Mouse (Mus musculus) limb, embryonic 11.5 days (tissue): ENCODE measurements around the gene Tmem216. TPM values are rescaled to one million over a fixed set of nuclear protein-coding genes. Genes with fewer than 3 reads are reported as not detected.

ENCODE experiments used
- ATAC-seq: fragments of 200-750 bp; cut with Nextera tagmentation; 2 replicates; pipeline ENCODE4 v1.8.0; 2017; ENCODE audit warnings: low read depth; ENCODE audit not compliant: insufficient number of reproducible peaks, low FRiP score, low TSS enrichment
- DNase-seq: peaks from one replicate; pipeline ENCODE4 v3.0.0-alpha.2; 2015; ENCODE audit warnings: low spot score
- H3K27ac ChIP-seq: fragments of 300-500 bp; sonication (generic); replicated peaks from 2 replicates; pipeline ENCODE4 v1.5.1; 2014; ENCODE audit warnings: low read depth, mild to moderate bottlenecking, low read length
- H3K27me3 ChIP-seq: fragments of 300-500 bp; sonication (generic); 2 replicates; pipeline ENCODE4 v1.6.1; 2014; ENCODE audit warnings: mild to moderate bottlenecking, low read length, mixed read lengths; ENCODE audit not compliant: control insufficient read depth, insufficient read depth
- H3K36me3 ChIP-seq: fragments of 300-500 bp; sonication (generic); 2 replicates; pipeline ENCODE4 v1.6.1; 2014; ENCODE audit warnings: mild to moderate bottlenecking, low read length, moderate library complexity, mixed read lengths; ENCODE audit not compliant: control insufficient read depth, insufficient read depth
- H3K4me1 ChIP-seq: fragments of 300-500 bp; sonication (generic); 2 replicates; pipeline ENCODE4 v1.6.1; 2014; ENCODE audit warnings: low read length, mixed read lengths; ENCODE audit not compliant: control insufficient read depth, insufficient read depth
- H3K4me2 ChIP-seq: fragments of 300-500 bp; sonication (generic); 2 replicates; pipeline ENCODE4 v1.6.1; 2014; ENCODE audit warnings: low read depth, mild to moderate bottlenecking, moderate library complexity; ENCODE audit not compliant: severe bottlenecking
- H3K4me3 ChIP-seq: fragments of 300-500 bp; sonication (generic); 2 replicates; pipeline ENCODE4 v1.5.1; 2014; ENCODE audit warnings: low read depth, low read length
- H3K9ac ChIP-seq: fragments of 300-500 bp; sonication (generic); 2 replicates; pipeline ENCODE4 v1.6.1; 2014; ENCODE audit warnings: mild to moderate bottlenecking, low read length
- H3K9me3 ChIP-seq: fragments of 300-500 bp; sonication (generic); 2 replicates; pipeline ENCODE4 v1.6.1; 2016; ENCODE audit warnings: low read length; ENCODE audit not compliant: control insufficient read depth
- WGBS: fragments of 180-500 bp; shearing (Covaris S2); extraction: QIAGEN DNeasy Blood & Tissue Kit; methylation state at CpG from one replicate; pipeline ENCODE4 v1.1.7; 2014; 5-methylcytosine and 5-hydroxymethylcytosine counted together
- polyA plus RNA-seq: library from polyadenylated mRNA; unstranded; fragments of >200 nt; fragmentation: Nextera tagmentation; extraction: Ambion mirVana; gene quantifications from 2 replicates; pipeline ENCODE4 v1.2.1, GENCODE M21; 2014

Tmem216 gene
- polyA plus RNA-seq, 1 experiment from 2014 or later = 66.3 TPM

DNA sequence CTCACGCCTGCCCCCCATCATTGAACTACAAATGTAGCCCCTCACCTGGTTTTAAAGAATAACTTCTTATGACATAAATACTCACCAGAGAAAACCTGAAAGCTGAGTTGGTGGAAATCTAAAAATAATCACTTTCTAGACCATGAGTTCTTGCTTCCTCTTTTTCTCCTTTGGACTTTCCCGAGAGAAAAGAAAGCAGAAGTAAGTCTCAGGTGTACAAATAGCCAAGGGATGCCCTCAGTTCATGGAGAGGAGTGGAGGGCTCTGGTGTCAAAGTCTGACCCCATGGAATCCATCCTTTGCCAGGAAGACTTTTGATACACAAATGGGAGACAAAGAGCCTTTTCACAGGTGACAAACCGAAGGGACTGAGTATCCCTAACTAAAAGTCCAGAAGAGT is 24.7 kb upstream of the Tmem216 start:
- Histone ChIP-seq H3K4me1 (peaks cover 5% of the 10 kb centered on the region; the same call in 1 of the 2 replicates), H3K36me3 (no peaks in the 10 kb centered on the region), H3K27me3 (no peaks in the 10 kb centered on the region), H3K9ac (no peak overlapping the region), H3K9me3 (no peaks in the 10 kb centered on the region), H3K27ac (no peak overlapping the region), H3K4me2 (no peak overlapping the region), H3K4me3 (no peak overlapping the region)
- DNase-seq (no peak), ATAC-seq (no peak)
- 85% methylated on average over 3 of the region's 3 CpGs for WGBS

DNA sequence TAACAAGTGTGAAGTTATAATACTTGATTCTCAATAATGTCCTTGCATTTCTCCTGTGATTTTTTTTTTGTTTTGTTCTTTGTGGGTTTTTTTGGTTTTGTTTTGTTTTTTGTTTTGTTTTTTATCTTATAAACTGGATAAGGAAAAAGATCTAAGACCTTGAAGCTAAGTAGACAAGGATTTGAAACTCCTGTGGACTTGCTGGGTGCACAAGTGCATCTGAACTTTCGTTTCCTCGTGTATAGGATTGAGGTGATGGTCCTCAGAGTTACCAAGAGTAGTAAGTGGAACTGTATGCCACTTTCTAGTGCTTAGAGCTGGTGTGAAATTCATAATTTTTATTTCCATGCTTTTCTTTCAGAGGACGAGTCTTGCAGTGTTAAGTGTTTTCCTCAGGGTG is 24.1 kb upstream of the Tmem216 start:
- DNase-seq = no peak

DNA sequence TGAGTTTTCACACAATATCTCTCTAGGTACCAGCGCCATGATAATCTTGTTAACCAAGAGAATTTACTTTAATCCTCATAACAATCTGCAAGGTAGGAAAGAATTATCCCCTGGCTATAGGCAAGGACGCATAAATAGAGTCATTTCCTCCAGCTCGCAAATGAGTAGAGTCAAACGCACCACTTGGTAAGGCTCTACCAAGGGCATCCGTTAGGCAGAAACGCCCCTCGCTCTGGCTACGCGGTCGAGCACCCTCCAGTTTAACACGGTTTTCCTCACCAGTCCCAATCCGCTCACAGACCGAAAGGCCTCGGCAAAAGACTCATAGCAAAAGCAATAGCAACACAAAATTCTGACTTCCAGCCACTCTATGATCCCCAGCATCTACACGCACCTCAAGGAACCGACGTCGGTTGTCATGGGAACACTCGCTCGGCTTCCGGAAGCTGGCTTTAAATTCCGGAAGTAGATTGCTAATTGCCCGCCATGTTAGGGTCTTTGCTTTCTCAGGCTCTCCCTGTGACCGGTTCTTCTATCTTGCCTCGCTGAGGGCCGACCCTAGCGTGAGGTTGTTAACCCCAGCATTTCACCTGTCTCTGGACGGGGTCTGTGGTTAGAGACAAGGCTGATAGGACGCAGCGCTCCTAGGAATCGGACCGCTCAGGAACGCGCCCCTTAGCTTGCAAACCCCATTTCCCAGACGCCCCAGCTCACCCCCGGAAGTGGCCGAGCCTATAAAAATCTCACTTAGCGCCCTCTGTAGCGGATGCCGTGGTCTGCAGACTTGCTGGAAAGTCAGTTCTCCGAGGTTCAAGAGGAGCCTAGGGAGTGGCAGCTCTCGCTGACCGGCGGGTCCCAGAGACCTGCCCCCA is 20.9 kb upstream of the Tmem216 start, which contains the start of the genes Cyb561a3 and Tmem138:
TSS of gene Cyb561a3 (plus strand) at position 483 of the 872 bp plus-strand sequence.
TSS of gene Tmem138 (minus strand) at position 673 of the 872 bp plus-strand sequence.
- no peaks in the 10 kb centered on the region for H3K9me3 ChIP-seq
- H3K27ac ChIP-seq = peak within 1 kb of the TSS; percentile 63
- H3K4me1 ChIP-seq = peaks cover 5% of the 10 kb centered on the region; the same call in 1 of the 2 replicates
- H3K36me3 ChIP-seq = peaks cover 4% of the 10 kb centered on the region; the same call in 1 of the 2 replicates
- peak; percentile 95 for DNase-seq
- peak within 1 kb of the TSS; percentile 76 for H3K9ac ChIP-seq
- peak within 1 kb of the TSS; percentile 62 for H3K4me3 ChIP-seq
- no peaks in the 10 kb centered on the region for H3K27me3 ChIP-seq
- ATAC-seq = peak; percentile 95
- peak within 1 kb of the TSS; percentile 79 for H3K4me2 ChIP-seq
- under 1% methylated on average over 44 of the region's 44 CpGs for WGBS

More for the DNA sequence above, 24.1 kb upstream of the Tmem216 start:
- Histone ChIP-seq H3K27ac (no peak overlapping the region), H3K27me3 (no peaks in the 10 kb centered on the region), H3K9me3 (no peaks in the 10 kb centered on the region), H3K9ac (no peak overlapping the region), H3K4me3 (no peak overlapping the region), H3K36me3 (no peaks in the 10 kb centered on the region), H3K4me2 (no peak overlapping the region), H3K4me1 (peaks cover 5% of the 10 kb centered on the region; the same call in 1 of the 2 replicates)
- 75% methylated on average over 3 of the region's 3 CpGs for WGBS
- no peak for ATAC-seq

DNA sequence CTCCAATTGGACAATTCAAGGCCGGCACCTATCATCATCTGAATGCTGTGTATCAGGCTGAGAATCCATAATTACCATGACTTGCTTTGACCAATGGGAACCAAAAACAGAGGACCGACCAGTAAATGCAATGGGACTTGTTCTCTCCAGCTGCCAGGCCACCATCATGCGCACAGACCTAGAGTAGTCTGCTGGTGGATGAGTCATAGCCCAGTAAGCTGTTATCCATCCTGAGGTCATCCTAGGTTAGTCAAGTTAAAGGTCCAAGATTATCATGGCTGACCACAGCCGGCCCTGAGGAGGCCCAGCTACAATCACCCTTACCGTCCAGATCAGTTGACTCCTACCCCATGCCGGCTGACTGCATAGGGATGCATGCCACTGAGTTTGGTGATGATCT is 13.6 kb upstream of the Tmem216 start:
- Histone ChIP-seq H3K4me3 (no peak overlapping the region), H3K4me1 (no peaks in the 10 kb centered on the region), H3K9me3 (no peaks in the 10 kb centered on the region), H3K27ac (no peak overlapping the region), H3K4me2 (no peak overlapping the region), H3K27me3 (no peaks in the 10 kb centered on the region), H3K36me3 (peaks cover 2% of the 10 kb centered on the region; the same call in 1 of the 2 replicates), H3K9ac (no peak overlapping the region)
- no peak for ATAC-seq
- no peak for DNase-seq
- 95% methylated on average over 6 of the region's 6 CpGs for WGBS

- WGBS = 84% methylated on average over 4 of the region's 4 CpGs
- ATAC-seq = no peak
- H3K36me3 ChIP-seq = no peaks in the 10 kb centered on the region
These were observed 9.2 kb upstream of the Tmem216 start for GRCm38 (mm10) chr19:10565217-10565616.

GRCm38 (mm10) chr19:10564278-10564677 is 8.2 kb upstream of the Tmem216 start:
- H3K9ac ChIP-seq = no peak overlapping the region
- no peaks in the 10 kb centered on the region for H3K9me3 ChIP-seq
- H3K4me1 ChIP-seq = no peaks in the 10 kb centered on the region
- no peak overlapping the region for H3K4me3 ChIP-seq
- no peak overlapping the region for H3K27ac ChIP-seq
- no peaks in the 10 kb centered on the region for H3K27me3 ChIP-seq
- H3K36me3 ChIP-seq = no peaks in the 10 kb centered on the region
- 84% methylated on average over 6 of the region's 6 CpGs for WGBS
- ATAC-seq (no peak), DNase-seq (no peak)
- no peak overlapping the region for H3K4me2 ChIP-seq

More at GRCm38 (mm10) chr19:10565217-10565616, 9.2 kb upstream of the Tmem216 start:
- DNase-seq = no peak
- no peak overlapping the region for H3K27ac ChIP-seq
- H3K4me1 ChIP-seq = no peaks in the 10 kb centered on the region
- H3K9me3 ChIP-seq = no peaks in the 10 kb centered on the region
- H3K4me3 ChIP-seq = no peak overlapping the region
- H3K27me3 ChIP-seq = no peaks in the 10 kb centered on the region
- no peak overlapping the region for H3K9ac ChIP-seq
- no peak overlapping the region for H3K4me2 ChIP-seq

DNA sequence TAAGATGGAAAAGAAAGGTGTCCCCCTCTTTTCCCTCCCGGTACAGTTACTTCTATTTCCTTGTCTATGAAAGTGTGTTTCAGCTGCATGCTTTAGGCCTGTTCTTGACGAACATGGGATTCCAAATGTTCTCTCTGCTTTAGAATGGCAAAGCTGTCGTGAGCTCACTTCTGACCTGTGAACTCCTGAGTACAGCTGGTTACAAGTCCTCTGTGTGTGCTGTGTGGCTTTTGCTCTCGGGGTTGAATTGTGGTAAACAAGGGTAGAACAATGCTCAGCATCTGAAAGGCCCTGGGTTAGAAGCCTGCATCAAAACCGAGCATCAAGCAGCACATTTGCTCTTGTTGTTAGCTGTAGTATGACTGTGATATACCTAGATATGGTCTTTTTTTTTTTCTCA is 6.3 kb upstream of the Tmem216 start:
- Histone ChIP-seq H3K4me3 (no peak overlapping the region), H3K4me2 (no peak overlapping the region), H3K9ac (no peak overlapping the region), H3K27me3 (no peaks in the 10 kb centered on the region), H3K27ac (no peak overlapping the region), H3K9me3 (no peaks in the 10 kb centered on the region), H3K36me3 (no peaks in the 10 kb centered on the region), H3K4me1 (no peaks in the 10 kb centered on the region)
- ATAC-seq (no peak), DNase-seq (no peak)
- 68% methylated on average over 5 of the region's 5 CpGs for WGBS

DNA sequence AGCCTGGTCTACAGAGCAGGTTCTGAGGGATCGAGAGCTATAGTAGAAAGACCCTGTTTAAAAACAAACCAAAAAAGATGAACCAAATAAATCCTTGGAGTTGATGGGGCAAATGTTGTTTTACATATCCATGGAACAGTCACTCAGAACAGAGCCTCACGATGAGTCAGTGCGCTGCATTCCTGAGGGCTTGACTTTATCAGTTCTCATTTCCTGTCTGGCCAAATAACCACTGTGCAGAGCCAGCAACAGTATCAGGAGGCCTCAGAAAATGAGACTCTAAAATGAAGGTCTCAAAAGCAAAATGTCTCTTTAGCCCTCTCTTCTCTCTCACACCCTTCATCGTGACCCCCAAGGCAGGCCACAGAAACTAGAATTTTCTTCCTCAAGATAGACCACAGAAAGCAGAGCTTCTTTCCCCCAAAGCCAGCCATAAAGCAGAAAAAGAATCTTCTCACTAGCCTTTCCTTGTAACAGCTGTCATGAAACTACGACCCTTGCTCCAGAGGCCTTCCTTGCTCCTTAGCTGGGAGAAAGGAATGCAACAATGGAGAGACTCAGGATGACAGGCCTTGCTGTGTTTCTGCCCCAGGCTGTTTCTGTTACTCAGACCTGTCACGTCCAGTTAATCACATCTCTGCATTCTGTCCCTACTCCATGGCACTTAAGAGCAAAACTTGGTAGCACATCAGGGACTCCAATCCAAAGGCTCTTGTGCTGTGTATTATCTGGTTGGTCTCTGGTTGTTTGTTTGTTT is 5.7 kb upstream of the Tmem216 start:
- H3K27ac ChIP-seq = no peak overlapping the region
- H3K4me2 ChIP-seq = no peak overlapping the region
- no peak overlapping the region for H3K4me3 ChIP-seq
- no peak for DNase-seq
- H3K9me3 ChIP-seq = no peaks in the 10 kb centered on the region
- ATAC-seq = no peak
- H3K4me1 ChIP-seq = no peaks in the 10 kb centered on the region
- H3K9ac ChIP-seq = no peak overlapping the region
- WGBS = 65% methylated on average over 6 of the region's 6 CpGs
- H3K36me3 ChIP-seq = no peaks in the 10 kb centered on the region
- no peaks in the 10 kb centered on the region for H3K27me3 ChIP-seq
